Mouse (Mus musculus): ENCODE data around the gene Hrasls5.

The Hrasls5 gene

DNA sequence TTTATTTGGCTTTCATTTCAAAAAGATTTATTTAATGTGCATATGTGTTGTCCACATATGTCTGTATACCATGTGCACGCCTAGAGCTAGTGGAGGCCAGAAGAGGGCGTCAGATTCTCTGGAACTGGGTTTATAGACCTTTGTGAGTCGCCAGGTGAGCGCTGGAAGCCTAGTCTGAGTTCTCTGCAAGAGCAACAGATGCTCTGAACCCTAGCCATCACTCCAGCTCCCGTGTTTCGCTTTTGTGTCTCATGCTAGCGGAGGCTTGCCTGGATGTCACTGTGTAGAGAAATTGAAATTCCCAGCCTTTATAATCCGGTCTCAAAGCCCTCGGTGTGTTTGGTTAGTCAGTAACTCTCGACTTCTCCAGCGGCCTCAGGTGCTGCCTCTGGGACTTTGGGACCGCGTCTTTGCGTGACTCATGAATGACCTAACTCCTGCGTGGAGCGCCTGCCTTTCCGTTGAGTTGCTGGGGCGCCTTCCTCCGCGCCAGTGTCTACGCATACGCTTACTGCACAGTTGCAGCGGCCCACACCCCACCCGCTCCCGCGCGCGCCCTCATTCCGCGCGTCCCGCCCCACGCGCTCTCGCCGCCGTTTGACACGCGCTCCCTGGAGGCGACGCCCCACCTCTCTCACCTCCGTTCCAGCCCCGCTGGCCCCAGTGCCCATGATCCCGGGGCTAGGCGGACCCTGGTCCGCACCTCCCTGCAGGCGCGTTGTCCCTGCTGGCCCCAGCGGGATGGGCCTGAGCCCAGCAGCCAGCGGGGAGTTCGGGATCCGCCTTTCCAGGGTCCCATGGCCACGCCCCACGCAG lies at the start of gene Hrasls5:
Gene Hrasls5, plus strand, starts transcription at position 600 of the 816 bp plus-strand sequence.
- 5% methylated on average over 54 of the region's 54 CpGs for WGBS

DNA sequence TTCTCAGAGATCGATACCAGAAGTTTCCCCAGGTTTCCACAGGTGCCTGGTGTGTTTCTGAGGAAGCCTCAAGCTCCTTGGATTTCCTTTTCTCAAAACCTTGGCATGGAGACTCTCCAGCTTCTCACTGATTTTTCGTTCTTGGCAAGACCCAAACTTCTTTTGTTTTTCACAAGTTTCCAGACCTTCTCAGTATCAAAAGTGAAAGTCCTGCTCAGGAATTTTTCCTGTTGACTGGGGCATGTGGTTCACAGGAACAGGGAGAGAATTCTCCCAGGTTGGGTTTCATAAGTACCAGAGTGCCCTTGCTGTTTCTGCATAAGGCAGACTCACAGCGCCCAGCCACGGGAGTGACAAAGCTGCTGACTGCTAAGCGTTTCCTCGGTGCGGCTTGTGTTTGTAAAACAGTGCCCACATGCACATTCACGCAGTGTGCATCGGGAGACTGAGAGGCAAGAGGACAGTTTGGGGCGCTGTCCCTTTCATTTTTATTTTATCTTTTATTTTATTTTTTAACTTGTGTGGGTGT lies 49.7 kb upstream of the Hrasls5 start:
- 42% methylated on average over 10 of the region's 10 CpGs for WGBS

DNA sequence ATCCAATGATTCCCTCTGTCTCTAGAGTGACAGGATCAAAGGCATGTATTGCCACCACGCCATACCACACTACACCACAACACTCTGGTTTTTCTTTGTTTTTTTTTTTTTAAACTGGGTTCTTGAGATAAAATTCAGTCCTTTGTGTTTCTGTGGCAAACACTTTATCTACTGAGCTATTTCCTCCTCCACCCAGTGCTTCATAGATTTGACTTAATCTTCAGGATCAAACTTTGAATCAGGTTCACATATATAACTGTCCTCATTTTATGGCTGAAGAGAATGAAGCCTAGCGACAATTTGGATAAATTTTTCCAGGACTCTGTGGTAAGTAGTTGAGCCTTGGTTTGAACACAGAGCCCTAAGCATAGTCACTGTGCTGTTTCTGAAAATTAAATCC lies 48.7 kb upstream of the Hrasls5 start:
- 87% methylated on average over 2 of the region's 2 CpGs for WGBS

DNA sequence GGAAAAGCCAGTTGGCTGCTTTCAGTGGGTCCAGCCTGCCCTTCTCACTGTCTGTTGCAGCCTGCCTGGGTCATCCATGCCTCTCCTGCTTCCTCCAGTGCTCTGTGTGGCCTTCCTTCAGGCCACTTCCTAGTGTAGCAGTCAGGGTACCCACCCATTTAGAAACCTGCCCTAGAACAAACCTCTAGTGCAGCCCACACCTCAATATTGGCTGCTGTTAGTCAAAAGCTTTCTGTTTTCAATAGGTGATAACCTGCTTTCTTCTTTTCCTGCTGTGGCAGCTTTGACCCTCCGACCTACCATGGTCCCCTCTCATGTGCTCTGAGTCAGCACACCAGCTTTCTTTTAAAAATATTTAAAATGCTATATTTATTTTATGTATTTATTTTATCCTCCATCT lies 47.9 kb upstream of the Hrasls5 start:
- 97% methylated on average over 1 of the region's 1 CpGs for WGBS

DNA sequence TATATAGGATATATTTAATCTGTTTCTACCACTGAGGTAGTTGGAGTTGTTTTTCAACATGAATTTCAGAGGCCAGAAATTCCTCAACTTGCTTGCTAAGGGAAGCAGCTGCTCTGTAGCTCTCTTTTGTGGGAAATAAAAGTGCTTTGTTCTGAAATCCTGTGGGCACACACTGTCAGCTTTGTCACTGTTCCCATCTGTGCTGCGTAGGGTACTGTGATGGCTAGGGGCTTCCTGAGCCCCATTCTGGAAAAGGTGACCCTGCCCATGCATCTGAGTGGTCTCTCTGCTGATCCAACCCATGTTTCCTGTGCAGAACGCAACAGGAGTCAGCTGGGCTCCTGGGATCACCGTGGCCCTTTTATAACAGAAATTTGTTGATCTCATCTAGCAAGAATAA lies 45.5 kb upstream of the Hrasls5 start:
- WGBS: 46% methylated on average over 3 of the region's 3 CpGs

DNA sequence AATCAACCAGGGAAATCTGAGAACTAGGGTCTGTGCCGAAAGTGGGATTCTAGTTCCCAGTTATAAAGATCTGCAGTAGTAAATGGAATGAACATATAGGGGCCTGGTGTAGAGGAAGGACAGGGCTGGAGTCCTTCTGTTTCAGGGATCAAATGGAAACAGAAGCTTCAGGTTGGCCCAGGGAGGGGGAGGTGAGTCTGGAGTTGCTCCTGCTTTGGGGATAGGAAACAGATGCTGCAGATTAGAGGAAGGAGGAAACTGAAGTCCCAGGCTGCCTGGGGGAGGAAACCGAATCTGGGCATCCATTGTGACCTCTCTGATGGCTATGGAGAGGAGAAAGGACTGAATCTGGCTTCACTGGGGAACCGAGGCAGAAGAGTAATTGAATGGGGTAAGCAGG lies 44.0 kb upstream of the Hrasls5 start:
- 60% methylated on average over 3 of the region's 3 CpGs for WGBS

DNA sequence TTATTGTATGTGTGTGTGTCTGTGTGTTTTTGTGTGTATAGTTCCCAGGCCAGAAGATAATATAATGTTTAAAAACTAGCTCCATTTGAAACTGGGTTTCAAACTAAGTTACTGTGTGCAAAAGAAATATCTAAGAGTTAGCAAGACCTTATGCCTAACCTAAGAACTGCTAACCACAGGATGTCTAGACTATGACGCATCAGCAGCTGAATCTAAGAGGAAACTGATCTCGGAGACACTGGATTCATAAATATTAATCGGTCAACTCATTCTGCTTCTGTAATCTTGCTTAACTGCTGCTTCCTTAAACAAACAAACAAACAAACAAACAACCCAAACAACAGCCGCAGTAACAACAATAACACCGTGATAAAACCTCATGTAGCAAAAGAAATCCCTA lies 42.7 kb upstream of the Hrasls5 start:
- WGBS: 73% methylated on average over 5 of the region's 5 CpGs

DNA sequence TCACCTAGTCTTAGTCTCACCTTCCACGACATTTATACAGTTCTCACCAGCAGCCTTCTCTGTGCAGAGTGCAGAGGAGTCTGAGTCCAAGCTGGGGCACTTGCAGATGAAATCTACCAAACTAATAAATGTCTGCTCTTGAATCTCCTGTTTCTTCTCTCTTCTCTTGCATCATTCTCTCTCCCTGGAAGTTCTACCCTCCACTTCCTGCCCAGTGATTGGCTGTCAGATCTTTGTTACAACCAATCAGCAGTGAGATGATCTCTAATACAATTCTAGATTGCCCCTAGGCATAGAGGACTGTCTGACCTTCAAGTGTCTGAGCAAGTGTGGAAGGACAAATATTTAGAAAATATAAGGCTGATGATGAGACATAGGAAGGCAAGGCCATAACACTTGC lies 36.2 kb upstream of the Hrasls5 start:
- 100% methylated on average over 1 of the region's 1 CpGs for WGBS

DNA sequence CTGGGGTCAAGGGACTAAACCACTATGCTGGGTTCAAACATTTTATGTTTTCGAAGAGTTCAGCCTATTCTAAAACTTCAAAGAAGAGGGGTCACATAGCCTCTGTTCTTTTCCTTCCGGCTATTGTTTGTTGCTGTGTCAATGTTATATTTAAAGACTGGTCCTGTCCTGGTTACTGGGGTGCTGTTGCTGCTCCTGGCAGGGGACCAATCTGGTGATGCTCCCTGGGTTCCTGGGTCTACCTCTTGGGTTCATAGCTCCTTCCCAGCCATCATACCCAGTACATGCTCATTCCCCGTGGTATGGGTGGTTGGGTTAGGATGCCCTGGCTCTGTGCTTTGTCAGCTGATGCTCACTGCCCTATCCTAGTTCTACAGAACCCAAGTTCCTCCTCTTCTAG lies 34.6 kb upstream of the Hrasls5 start:
- 76% methylated on average over 3 of the region's 3 CpGs for WGBS

DNA sequence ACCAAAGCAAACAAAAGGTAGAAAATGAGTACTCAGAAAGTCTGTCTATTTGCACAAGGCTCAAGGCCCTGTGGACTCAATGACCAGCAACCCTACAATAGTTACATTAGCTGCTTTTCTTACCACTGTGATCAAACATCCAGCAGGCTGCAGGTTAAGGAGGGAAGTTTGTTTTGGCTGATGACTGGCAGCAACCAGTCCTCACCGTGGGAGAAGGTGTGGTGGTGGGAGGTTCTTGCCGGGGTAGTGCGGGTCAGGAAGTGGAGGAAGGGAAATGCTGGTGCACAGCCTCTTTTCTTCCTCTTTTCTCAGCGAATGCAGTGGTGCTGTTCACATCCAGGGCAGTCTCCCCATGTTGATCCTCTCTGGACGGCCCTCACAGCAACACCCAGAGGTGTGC lies 31.3 kb upstream of the Hrasls5 start:
- 65% methylated on average over 5 of the region's 5 CpGs for WGBS

DNA sequence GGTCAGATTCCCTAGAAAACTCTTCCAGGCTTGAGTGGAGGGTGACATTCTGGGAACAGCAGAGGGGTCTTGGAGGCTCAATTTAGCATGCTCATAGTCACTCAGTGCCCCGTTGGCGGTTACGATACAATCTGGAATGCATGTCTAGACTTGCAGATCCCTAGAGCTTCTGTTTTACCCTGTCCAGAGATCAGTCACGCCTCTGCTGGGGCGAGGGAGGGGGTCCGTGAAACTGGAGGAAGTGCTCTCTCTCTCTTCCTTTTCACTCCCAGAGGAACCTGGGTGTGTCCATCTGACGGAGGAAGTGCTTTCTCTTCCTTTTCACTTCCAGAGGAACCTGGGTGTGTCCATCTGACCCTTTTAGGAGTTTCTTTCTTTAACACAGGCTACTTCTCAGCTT lies 29.2 kb upstream of the Hrasls5 start:
- WGBS: 67% methylated on average over 7 of the region's 7 CpGs

DNA sequence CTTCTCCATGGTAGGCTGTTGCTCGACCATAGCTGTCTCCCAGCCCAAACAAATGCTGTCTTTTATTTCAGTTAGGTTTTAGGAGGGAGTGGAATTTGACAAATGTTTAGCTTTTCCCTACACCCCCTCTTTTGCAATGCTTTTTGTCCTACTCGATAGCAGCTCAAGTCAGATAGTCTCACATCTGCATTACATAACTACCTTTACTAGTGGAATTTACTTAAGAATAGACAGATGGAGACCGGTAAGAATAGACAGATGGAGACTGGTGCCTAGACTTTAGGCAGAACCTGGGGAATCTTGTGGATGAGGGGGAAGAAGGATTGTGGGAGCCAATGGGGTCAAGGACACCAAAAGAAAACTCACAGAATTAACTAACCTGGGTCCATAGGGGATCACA lies 28.7 kb upstream of the Hrasls5 start:
- 48% methylated on average over 3 of the region's 3 CpGs for WGBS

DNA sequence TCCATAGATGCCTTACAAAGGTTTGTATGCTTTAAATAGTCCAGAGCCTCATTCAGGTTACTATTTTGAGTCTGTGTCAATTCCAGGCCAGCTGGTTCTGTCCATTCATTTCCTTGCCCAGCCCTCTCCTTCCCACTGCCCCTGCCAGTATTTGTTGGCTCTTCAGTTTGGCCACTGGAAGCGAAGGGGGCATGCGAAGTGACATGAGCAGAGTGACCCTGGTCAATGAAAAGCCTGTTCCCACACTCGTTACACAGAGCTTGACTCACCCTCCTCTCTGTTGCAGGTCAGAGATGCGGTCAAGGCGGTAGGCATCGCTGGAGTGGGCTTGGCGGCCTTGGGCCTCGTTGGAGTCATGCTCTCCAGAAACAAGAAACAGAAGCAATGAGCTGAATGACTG lies 27.1 kb upstream of the Hrasls5 start:
- WGBS: 75% methylated on average over 8 of the region's 8 CpGs

DNA sequence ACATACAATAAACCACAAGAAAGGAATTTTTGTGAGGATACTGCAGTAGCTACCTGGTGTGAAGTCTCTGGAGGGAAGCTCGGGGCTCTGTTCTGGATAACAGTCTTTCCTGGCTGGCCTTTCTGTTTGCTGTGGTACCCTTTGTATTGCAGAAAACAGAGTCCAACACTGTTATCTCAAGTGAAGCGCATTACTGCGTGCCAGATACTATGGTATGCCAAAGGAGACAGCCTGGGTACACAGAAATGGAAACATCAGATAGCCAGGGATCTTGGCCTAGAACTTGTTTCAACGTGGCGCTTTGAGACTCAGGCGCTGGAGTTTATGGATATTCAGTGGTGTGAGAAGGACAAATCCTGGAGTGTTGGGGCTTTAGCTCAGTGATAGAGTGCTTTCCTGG lies 26.6 kb upstream of the Hrasls5 start:
- 87% methylated on average over 6 of the region's 6 CpGs for WGBS

DNA sequence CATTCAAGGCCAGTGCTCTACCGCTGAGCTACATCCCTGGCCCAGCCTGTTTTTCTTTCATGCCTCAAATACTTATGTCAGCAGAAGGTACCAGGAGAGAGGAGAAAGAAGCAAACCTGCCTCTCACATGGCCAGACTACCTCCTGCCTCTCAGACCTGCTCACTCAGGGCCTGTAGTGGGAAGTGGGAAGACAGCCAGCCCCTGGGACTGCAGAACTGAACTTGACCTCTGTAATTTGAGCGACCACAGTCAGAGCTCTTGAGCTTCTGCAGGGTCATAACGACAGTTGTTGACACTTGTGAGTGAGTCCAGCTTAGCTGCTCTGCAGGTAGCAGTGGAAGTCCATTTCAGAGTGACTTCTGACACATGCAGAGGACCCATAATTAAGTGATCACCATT lies 20.3 kb upstream of the Hrasls5 start:
- WGBS: 65% methylated on average over 3 of the region's 3 CpGs

DNA sequence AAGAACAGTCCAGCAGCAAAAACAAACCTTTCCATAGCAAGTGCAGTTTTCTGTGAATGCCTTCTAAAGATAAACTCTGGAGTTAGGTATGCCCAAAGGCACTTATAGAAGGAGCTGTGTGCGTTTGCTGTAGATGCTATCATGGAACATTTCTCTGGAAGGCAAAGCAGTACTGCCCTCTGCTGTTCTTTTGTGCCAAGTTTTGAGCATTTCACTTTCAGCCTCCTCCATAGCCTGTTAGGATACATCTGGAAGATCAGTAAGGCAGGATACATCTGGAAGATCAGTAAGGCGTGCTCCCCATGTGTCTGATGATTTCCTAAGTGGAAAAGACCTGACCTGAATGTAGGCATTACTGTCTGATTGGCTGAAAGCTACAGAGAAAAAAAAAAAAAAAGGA lies 16.8 kb upstream of the Hrasls5 start:
- WGBS: 17% methylated on average over 2 of the region's 2 CpGs

DNA sequence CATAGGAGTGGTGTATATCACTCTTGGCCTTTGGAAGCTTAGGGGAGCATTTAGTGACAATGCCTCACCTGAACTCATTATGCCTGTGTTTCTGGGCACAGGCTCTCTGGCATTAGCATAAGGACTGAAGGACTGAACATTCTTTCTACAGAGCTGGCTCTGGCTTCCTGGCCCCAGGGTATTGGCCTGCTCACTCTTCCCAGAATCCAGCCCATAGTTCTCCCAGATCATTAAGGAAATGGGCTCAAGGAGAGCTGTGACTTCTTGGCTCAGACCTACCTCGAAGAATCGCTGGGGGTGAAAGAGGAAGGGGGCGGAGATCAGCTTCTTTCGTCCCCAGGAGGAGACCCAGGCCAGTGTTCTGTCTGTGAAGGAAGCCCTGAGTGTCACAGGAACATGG lies 13.9 kb upstream of the Hrasls5 start:
- WGBS: 61% methylated on average over 4 of the region's 4 CpGs

DNA sequence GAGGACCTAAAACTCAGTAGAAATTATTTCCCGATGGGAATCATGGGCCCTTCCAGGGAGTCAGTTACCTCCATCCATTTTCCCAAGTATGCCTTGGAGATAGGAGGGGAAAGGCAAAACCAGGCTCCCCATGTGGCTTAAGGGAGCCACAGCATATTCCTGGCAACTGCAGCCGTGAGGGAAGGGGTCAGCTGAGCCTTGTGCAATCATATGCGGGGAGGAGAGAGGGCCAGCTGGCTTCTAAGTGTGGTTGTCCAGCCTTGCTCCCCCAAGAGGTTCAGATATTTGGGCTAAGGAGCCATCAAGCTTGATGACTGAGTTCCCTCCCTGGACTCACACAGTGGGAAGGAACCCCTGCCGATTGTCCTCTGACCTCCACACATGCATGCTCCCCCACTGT lies 10.8 kb upstream of the Hrasls5 start:
- 89% methylated on average over 4 of the region's 4 CpGs for WGBS

DNA sequence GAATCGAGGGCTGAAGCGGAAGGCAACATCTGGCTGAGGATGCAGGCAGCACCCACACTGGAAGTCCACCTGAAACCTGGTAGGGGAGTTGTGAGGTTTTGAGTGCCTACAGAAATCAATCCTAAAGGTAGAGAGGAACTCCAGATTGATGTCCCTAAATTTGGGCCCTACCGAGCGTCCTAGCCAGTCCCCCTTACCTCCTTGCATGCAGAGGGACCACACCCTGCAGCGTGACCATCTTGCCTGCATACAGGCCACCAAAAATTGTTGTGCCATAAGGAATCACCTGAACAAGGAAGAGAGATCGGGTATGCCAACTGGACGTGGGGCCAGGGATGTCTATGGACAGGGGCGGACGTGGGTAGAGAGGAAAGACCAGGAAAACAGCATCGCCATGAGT lies 8.2 kb upstream of the Hrasls5 start:
- WGBS: 98% methylated on average over 10 of the region's 10 CpGs

DNA sequence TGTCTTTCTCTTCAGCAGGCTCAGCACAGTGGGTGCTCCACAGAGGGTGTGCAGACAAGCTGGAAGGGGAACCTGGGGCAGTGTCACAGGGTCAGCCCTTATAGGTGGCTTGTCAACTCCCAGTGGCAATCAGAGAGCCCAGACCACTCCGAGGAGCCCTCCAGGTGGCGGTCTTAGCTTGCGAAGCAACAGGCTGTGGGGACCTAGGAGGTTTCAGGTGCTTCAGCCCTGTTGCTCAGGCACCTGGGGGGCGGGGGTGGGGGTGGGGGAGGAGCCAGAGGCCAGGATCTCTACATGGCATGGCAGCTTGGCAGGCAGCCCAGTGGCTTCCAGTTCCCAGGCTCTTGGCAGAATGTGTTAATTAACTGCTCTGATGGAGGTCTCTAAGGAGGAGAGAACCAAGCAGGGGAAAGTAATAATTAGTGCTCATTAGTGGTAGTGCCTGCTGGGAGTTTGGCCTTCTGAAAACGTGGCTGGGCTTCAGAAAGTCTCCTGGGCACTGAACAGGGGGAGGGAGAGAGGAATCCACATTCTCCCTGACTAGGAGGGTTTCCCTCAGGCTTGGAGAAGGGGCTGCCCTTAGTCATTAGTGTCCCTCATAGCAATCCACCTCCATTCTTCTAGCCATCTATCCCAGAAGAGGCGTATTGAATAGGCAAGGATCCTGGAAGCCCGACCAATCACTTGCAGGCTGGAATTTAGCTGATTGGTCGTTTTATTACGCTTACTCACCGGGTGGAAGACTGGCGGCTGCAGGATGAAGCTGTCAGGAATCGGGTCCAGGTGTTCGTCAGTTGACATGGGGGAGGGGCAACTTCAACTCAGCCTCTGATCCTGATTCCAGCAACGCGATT lies 6.2 kb upstream of the Hrasls5 start:
- WGBS: 12% methylated on average over 15 of the region's 15 CpGs

DNA sequence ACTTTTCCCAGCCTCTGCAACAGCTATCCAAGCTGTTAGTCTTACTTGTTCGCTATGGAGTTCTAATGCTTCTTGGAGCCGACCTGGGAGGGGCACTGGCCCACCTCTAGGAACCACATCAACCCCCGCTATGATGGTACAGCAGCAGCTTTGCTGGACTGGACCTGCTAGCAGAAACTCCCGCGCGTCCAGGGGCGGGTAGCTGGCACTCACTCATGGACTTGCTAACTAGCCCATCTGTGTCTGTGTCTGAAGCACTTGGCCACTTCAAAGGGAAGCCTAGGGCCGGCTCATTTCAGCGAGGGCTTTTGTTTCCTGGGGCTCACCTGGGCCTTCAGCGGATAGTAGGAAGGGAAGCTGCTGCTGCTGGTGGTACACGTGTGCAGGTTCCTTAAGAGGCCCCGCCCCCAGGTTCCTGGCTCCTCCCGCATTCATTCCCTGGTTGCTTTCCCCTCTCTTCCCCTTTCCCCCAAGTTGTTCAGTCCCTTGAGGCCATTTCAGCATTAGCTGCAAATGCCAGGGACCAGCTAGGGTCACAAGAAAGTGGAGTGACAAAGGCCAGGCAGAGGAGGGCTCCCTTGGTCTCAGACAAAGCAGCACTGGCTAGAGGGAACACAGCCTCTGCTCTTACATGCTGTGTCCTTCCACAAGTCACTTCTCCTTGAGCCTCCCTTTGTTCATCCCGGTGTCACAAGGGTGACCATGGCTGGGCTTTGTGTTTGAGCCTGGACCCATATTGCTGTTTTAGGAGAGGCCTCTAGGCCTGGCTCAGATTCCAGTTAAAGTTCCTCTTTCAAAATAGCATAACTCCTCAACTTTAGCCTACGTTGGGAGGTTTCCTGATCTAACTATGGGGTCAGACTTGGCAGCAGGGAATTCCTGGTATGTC lies 5.3 kb upstream of the Hrasls5 start, which contains the start of gene Lgals12:
Gene Lgals12, minus strand, starts transcription at position 393 of the 889 bp plus-strand sequence.
- 10% methylated on average over 15 of the region's 15 CpGs for WGBS

Measured in cerebral cortex, adult 2 months (tissue).